In genomic region chr3:55347371-55348025, GRCm38 (mm10) we compare ENCODE assay signal across 10 mouse cellular contexts.
DNase-seq lines count a peak whose midpoint lies in the region; ATAC-seq lines count a peak whose summit lies in the region.
"Had no signal": no experiment of that assay in that cellular context is flagged by ENCODE, and none has a peak within 500 bp of the region (broad histone marks: within the 10 kb centered on the region; RNA-seq: fewer than 3 reads in every experiment).

No protein-coding gene starts in this region.

- no peaks in the 10 kb centered on the region for H3K36me3 ChIP-seq in midbrain, embryonic 10.5 days
- H3K36me3 ChIP-seq in liver, embryonic 12.5 days = no peaks in the 10 kb centered on the region
- H3K36me3 ChIP-seq: heart, embryonic 15.5 days; lung, embryonic 15.5 days had no signal

- peaks cover 58% of the 10 kb centered on the region for H3K4me1 ChIP-seq in midbrain, embryonic 10.5 days
- no peaks in the 10 kb centered on the region for H3K4me1 ChIP-seq in liver, embryonic 12.5 days
- H3K4me1 ChIP-seq: lung, embryonic 15.5 days had no signal

- H3K9me3 ChIP-seq in midbrain, embryonic 10.5 days (replicated peaks) = no peaks in the 10 kb centered on the region
- no peaks in the 10 kb centered on the region for H3K9me3 ChIP-seq in liver, embryonic 12.5 days (replicated peaks)
- H3K9me3 ChIP-seq: heart, embryonic 15.5 days; lung, embryonic 15.5 days had no signal

- H3K4me3 ChIP-seq in midbrain, embryonic 10.5 days = peak overlapping the region; percentile 42
- H3K4me3 ChIP-seq in liver, embryonic 12.5 days = no peak overlapping the region
- H3K4me3 ChIP-seq: heart, embryonic 15.5 days; lung, embryonic 15.5 days had no signal

- peak; percentile 13 for DNase-seq in adrenal gland, postnatal 14 days
- DNase-seq in adrenal gland, postnatal 25 days = no peak
- peak; percentile 67 for DNase-seq in MN1 (ENCODE audit: low spot score)
- DNase-seq in frontal cortex, postnatal 10 days (ENCODE audit: low spot score in 2 of 2) = peak; percentile 33 to 54
- peak; percentile 50 for DNase-seq in midbrain, embryonic 10.5 days (ENCODE audit: low spot score)
- DNase-seq in thymus, postnatal 4 days = no peak
- DNase-seq in B cell, adult 2 months = no peak

- no peak for ATAC-seq in liver, embryonic 12.5 days

- H3K4me2 ChIP-seq in liver, embryonic 12.5 days = no peak overlapping the region
- H3K4me2 ChIP-seq: heart, embryonic 15.5 days; lung, embryonic 15.5 days had no signal

- 25% methylated on average over 16 of the region's 16 CpGs for WGBS in midbrain, embryonic 10.5 days
- 46% methylated on average over 16 of the region's 16 CpGs for WGBS in liver, embryonic 12.5 days (ENCODE audit: insufficient replicate concordance)

- no peaks in the 10 kb centered on the region for H3K27me3 ChIP-seq in midbrain, embryonic 10.5 days (ENCODE audit: low read depth, poor library complexity, severe bottlenecking)
- no peaks in the 10 kb centered on the region for H3K27me3 ChIP-seq in liver, embryonic 12.5 days (replicated peaks)
- H3K27me3 ChIP-seq: heart, embryonic 15.5 days; lung, embryonic 15.5 days had no signal

- peak overlapping the region; percentile 78 for H3K27ac ChIP-seq in midbrain, embryonic 10.5 days (replicated peaks)
- no peak overlapping the region for H3K27ac ChIP-seq in liver, embryonic 12.5 days
- H3K27ac ChIP-seq: heart, embryonic 15.5 days; lung, embryonic 15.5 days had no signal

- no peak overlapping the region for H3K9ac ChIP-seq in liver, embryonic 12.5 days
- H3K9ac ChIP-seq: heart, embryonic 15.5 days; lung, embryonic 15.5 days had no signal

Comparison
In these comparisons a context has a peak if more than half of its experiments do, and no peak if none do; other contexts are left out.
1. DNase-seq: peak in adrenal gland, postnatal 14 days (single experiment), MN1 (single experiment), frontal cortex, postnatal 10 days (2 of 2) and midbrain, embryonic 10.5 days (single experiment); none in adrenal gland, postnatal 25 days (single experiment), thymus, postnatal 4 days (single experiment) and B cell, adult 2 months (0 of 2).